Mouse (Mus musculus) stomach, postnatal 0 days (tissue): Measurements from ENCODE around the gene Cd300c2. TPM values are rescaled to one million over a fixed set of nuclear protein-coding genes. Genes with fewer than 3 reads are reported as not detected.
A peak's percentile ranks its signal among the peaks of the same experiment; 100 is the strongest.

ENCODE experiments used
- ATAC-seq: fragments of 200-750 bp; cut with Nextera tagmentation; 2 replicates; pipeline ENCODE4 v1.8.0; 2017; ENCODE audit not compliant: low FRiP score, low TSS enrichment
- DNase-seq: peaks from one replicate; pipeline ENCODE4 v3.0.0-alpha.2; 2016; ENCODE audit warnings: low spot score
- H3K27ac ChIP-seq: fragments of 300-500 bp; sonication (generic); replicated peaks from 2 replicates; pipeline ENCODE4 v1.5.1; 2014; ENCODE audit warnings: mild to moderate bottlenecking, control low read depth
- H3K27me3 ChIP-seq: fragments of 300-500 bp; sonication (generic); 2 replicates; pipeline ENCODE4 v1.6.1; 2014; ENCODE audit warnings: low read length; ENCODE audit not compliant: control insufficient read depth, insufficient read depth
- H3K36me3 ChIP-seq: fragments of 300-500 bp; sonication (generic); 2 replicates; pipeline ENCODE4 v1.6.1; 2014; ENCODE audit warnings: low read length, mixed read lengths; ENCODE audit not compliant: control insufficient read depth, insufficient read depth
- H3K4me1 ChIP-seq: fragments of 300-500 bp; sonication (generic); replicated peaks from 2 replicates; pipeline ENCODE4 v1.6.1; 2014; ENCODE audit warnings: antibody characterized with exemption; ENCODE audit not compliant: control insufficient read depth, insufficient read depth
- H3K4me2 ChIP-seq: fragments of 300-500 bp; sonication (generic); replicated peaks from 2 replicates; pipeline ENCODE4 v1.6.1; 2014; ENCODE audit warnings: low read depth, mild to moderate bottlenecking, control low read depth, moderate library complexity
- H3K4me3 ChIP-seq: fragments of 300-500 bp; sonication (generic); 2 replicates; pipeline ENCODE4 v1.5.1; 2014; ENCODE audit warnings: low read depth, low read length, control low read depth
- H3K9ac ChIP-seq: fragments of 300-500 bp; sonication (generic); 2 replicates; pipeline ENCODE4 v1.6.1; 2014; ENCODE audit warnings: mild to moderate bottlenecking, low read length, control low read depth, mixed read lengths
- H3K9me3 ChIP-seq: fragments of 300-500 bp; sonication (generic); 2 replicates; pipeline ENCODE4 v1.6.1; 2016; ENCODE audit warnings: low read length; ENCODE audit not compliant: control insufficient read depth
- CTCF ChIP-seq: IDR thresholded peaks from 2 replicates; pipeline ENCODE4 v1.5.1; 2016; ENCODE audit warnings: antibody characterized with exemption, low read depth, mild to moderate bottlenecking, moderate library complexity
- EP300 ChIP-seq: optimal IDR thresholded peaks from 2 replicates; pipeline ENCODE3; 2016; ENCODE audit warnings: antibody characterized with exemption
- WGBS: fragments of 180-500 bp; shearing (Covaris S2); extraction: QIAGEN DNeasy Blood & Tissue Kit; methylation state at CpG from one replicate; pipeline ENCODE4 v1.1.7; 2014; 5-methylcytosine and 5-hydroxymethylcytosine counted together
- polyA plus RNA-seq: library from polyadenylated mRNA; unstranded; fragments of >200 nt; fragmentation: Nextera tagmentation; extraction: Ambion mirVana; gene quantifications from 2 replicates; pipeline ENCODE4 v1.2.1, GENCODE M21; 2015

Cd300c2 gene
- polyA plus RNA-seq, 1 experiment from 2014 or later: 4.1 TPM

DNA sequence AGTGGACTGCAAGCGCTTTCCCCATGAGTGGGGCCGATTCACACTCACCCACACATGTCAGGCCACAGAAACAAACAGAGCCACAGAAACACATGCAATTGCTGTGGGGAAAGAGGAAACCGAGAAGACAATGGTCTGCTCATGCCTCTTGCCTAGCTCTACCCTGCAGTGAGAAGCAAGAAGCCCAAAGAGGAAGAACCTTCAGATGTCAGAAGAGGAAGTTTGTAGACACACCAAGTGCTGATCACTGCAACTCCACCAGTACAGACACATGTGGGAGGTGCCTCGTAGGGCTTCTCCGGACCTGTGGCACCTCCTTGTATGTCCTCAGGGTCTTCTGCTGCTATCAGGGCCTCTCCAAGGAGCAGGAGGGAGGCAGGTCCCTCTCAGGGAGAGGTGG, 2.4 kb upstream of the Cd300c2 start:
- TF ChIP-seq EP300 (no peak), CTCF (no peak)
- H3K4me2 ChIP-seq: no peak overlapping the region
- DNase-seq (no peak), ATAC-seq (no peak)
- no peak overlapping the region for H3K27ac ChIP-seq
- no peaks in the 10 kb centered on the region for H3K9me3 ChIP-seq
- H3K9ac ChIP-seq: no peak overlapping the region
- WGBS: 89% methylated on average over 5 of the region's 5 CpGs
- no peaks in the 10 kb centered on the region for H3K27me3 ChIP-seq
- H3K4me3 ChIP-seq: no peak overlapping the region
- no peaks in the 10 kb centered on the region for H3K4me1 ChIP-seq
- H3K36me3 ChIP-seq: no peaks in the 10 kb centered on the region

DNA sequence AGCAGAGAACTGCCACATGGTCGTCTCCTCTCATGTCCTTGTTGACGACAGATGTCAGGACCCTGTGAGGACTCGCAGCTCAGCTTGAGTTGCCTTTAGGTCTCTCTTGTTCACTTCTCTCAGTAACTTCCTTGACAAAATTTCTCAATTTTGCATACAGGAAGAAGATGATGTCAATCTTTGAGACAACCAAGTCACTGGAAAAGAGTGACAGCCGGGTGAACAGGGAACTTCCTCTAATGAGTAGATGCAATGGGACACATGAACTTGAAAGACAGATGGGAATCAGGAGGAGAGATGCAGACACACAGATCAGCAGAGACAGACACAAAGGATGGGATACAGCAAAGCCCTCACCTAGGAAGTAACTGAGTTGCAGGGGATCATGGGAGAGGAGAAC, 11.9 kb downstream of the Cd300c2 start, which contains the start of gene Cd300ld:
Cd300ld (minus strand) TSS at position 130 of the 400 bp plus-strand sequence.
- 68% methylated on average over 4 of the region's 4 CpGs for WGBS
- no peak within 1 kb of the TSS for H3K4me2 ChIP-seq
- no peaks in the 10 kb centered on the region for H3K4me1 ChIP-seq
- DNase-seq (no peak), ATAC-seq (no peak)
- no peaks in the 10 kb centered on the region for H3K36me3 ChIP-seq
- no peaks in the 10 kb centered on the region for H3K27me3 ChIP-seq
- no peaks in the 10 kb centered on the region for H3K9me3 ChIP-seq
- H3K27ac ChIP-seq: no peak within 1 kb of the TSS
- H3K4me3 ChIP-seq: no peak within 1 kb of the TSS
- TF ChIP-seq CTCF (no peak), EP300 (no peak)
- no peak within 1 kb of the TSS for H3K9ac ChIP-seq

DNA sequence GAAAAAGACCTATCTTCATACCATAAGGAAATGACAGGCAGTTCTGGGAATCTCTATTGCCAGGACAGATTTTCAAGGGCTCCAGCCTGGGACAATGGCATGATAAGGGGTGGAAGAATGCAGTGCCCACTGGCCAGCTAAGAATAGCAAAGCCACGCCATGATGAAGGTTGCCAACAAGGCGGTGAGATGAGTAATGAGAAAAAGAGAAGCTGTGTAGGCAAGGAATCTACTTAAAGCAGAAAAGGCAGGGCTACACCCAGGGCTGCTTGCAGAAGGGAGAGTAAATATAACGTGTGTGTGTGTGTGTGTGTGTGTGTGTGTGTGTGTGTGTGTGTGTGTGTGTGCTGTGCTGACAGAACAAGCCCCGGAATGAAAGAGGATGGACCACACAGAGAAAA, 19.8 kb downstream of the Cd300c2 start:
- H3K4me3 ChIP-seq: no peak overlapping the region
- no peaks in the 10 kb centered on the region for H3K9me3 ChIP-seq
- no peaks in the 10 kb centered on the region for H3K36me3 ChIP-seq
- no peaks in the 10 kb centered on the region for H3K27me3 ChIP-seq
- no peak overlapping the region for H3K9ac ChIP-seq
- DNase-seq (no peak), ATAC-seq (no peak)
- 45% methylated on average over 4 of the region's 4 CpGs for WGBS
- no peak overlapping the region for H3K27ac ChIP-seq
- TF ChIP-seq EP300 (no peak), CTCF (no peak)
- no peak overlapping the region for H3K4me2 ChIP-seq
- H3K4me1 ChIP-seq: no peaks in the 10 kb centered on the region

DNA sequence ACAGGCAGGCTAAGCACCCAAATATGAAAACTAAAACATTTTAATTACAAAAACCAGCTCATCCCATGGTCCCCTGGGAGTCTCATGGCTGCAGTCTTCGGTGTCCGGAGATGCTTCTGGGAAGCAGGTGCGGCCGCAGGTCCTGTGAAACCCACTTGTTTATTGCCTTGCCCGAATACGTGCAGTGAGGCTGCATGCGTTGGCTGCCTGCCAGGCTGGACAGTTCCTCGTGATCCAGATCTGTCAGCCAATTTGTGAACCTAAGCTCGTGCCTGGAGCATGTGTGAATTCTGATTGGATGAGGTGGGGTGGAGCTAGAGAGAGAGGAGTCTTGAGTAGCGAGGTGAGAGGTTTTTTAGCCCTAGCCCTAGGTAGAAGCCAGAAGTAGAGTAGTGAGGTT, 29.0 kb downstream of the Cd300c2 start:
- no peaks in the 10 kb centered on the region for H3K9me3 ChIP-seq
- ATAC-seq (no peak), DNase-seq (no peak)
- no peaks in the 10 kb centered on the region for H3K27me3 ChIP-seq
- no peak overlapping the region for H3K4me2 ChIP-seq
- H3K27ac ChIP-seq: no peak overlapping the region
- H3K9ac ChIP-seq: no peak overlapping the region
- TF ChIP-seq EP300: no peak
- 71% methylated on average over 10 of the region's 10 CpGs for WGBS
- no peaks in the 10 kb centered on the region for H3K36me3 ChIP-seq
- H3K4me3 ChIP-seq: no peak overlapping the region
- H3K4me1 ChIP-seq: no peaks in the 10 kb centered on the region

DNA sequence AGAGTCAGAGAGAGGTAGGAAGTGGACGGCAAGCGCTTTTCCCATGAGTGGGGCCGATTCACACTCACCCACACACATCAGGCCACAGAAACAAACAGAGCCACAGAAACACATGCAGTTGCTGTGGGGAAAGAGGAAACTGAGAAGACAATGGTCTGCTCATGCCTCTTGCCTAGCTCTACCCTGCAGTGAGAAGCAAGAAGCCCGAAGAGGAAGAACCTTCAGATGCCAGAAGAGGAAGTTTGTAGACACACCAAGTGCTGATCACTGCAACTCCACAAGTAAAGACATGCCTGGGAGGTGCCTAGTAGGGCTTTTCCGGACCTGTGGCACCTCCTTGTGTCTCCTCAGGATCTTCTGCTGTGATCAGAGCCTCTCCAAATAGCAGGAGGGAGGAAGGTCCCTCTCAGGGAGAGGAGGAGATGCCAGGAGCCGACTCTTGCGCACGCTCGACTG, 32.9 kb downstream of the Cd300c2 start, which contains the start of gene Cd300c:
Cd300c (minus strand) TSS at position 406 of the 456 bp plus-strand sequence.
- Histone ChIP-seq H3K4me3 (no peak within 1 kb of the TSS), H3K9me3 (no peaks in the 10 kb centered on the region), H3K27me3 (no peaks in the 10 kb centered on the region), H3K4me2 (no peak within 1 kb of the TSS), H3K27ac (no peak within 1 kb of the TSS), H3K9ac (no peak within 1 kb of the TSS), H3K36me3 (no peaks in the 10 kb centered on the region), H3K4me1 (no peaks in the 10 kb centered on the region)
- DNase-seq (no peak), ATAC-seq (no peak)
- 86% methylated on average over 9 of the region's 9 CpGs for WGBS
- TF ChIP-seq EP300 (no peak), CTCF (no peak)

DNA sequence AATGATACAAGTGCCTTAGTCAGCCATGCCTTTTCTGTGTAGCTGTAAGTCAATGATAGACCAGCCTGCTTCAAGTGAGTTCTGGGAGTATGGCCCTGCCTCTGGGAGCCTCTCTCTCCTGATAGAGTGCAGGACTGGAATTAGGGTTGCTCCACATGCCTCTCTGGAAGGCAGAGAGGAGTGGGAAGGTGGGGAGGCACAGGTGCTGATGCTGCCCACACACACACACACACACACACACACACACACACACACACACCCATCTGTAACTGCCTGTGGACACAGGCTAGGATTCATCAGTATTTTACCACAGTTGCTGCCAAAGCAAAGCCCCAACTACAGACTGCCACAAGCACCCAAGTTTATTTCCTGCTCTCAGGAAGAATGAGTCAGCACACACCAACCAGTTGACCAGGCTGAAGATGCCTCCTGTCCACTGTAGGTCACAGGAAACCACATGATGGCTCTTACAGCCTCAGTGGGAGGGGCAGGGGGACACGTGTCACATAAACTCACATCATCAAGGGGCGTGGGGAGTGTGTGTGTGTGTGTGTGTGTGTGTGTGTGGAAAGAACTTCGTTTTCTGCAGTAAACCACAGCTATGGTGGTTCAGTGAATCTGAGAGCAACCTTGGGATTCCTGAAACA, 36.4 kb downstream of the Cd300c2 start:
- Histone ChIP-seq H3K9me3 (no peaks in the 10 kb centered on the region), H3K36me3 (no peaks in the 10 kb centered on the region), H3K4me3 (no peak overlapping the region), H3K27ac (no peak overlapping the region), H3K9ac (no peak overlapping the region), H3K27me3 (no peaks in the 10 kb centered on the region), H3K4me1 (no peaks in the 10 kb centered on the region), H3K4me2 (no peak overlapping the region)
- DNase-seq (peak; percentile 6), ATAC-seq (no peak)
- no peak for TF ChIP-seq CTCF
- 41% methylated on average over 3 of the region's 3 CpGs for WGBS
